Mouse (Mus musculus): ENCODE data around the gene Ankrd65.
A peak's percentile ranks its signal among the peaks of the same experiment; 100 is the strongest.
"Not testable (repeated sequence)": the region's sequence is repeated elsewhere in the genome, so short reads cannot be mapped to it uniquely, and the experiment has no call there.

The Ankrd65 gene

GRCm38 (mm10) chr4:155775855-155776254 is 14.4 kb upstream of the Ankrd65 start:
- no peak for DNase-seq

GRCm38 (mm10) chr4:155776704-155777335 is 13.4 kb upstream of the Ankrd65 start:
- no peak for DNase-seq

GRCm38 (mm10) chr4:155777816-155778215 is 12.4 kb upstream of the Ankrd65 start:
- DNase-seq, result no peak

GRCm38 (mm10) chr4:155779498-155779897 is 10.7 kb upstream of the Ankrd65 start:
- DNase-seq, result no peak

- DNase-seq, result no peak
Observed at GRCm38 (mm10) chr4:155780895-155781294, 9.3 kb upstream of the Ankrd65 start.

- DNase-seq, result no peak
Observed at GRCm38 (mm10) chr4:155783486-155784080, 6.7 kb upstream of the Ankrd65 start.

- DNase-seq, result peak; percentile 80
Observed at GRCm38 (mm10) chr4:155784081-155784701, 6.0 kb upstream of the Ankrd65 start.

GRCm38 (mm10) chr4:155785246-155785645 is 5.0 kb upstream of the Ankrd65 start:
- no peak for DNase-seq

- no peak for DNase-seq
Observed at GRCm38 (mm10) chr4:155785819-155786218, 4.4 kb upstream of the Ankrd65 start, which contains the start of gene Tmem88b. Gene Tmem88b (minus strand): TSS chr4:155785874.

GRCm38 (mm10) chr4:155788300-155788699 is 1.9 kb upstream of the Ankrd65 start:
- no peak for DNase-seq

GRCm38 (mm10) chr4:155788833-155789232 is 1.4 kb upstream of the Ankrd65 start:
- DNase-seq, result not testable (repeated sequence)

- no peak for DNase-seq
Observed at GRCm38 (mm10) chr4:155790650-155791161, 467 bp downstream of the Ankrd65 start.

GRCm38 (mm10) chr4:155791240-155791933 is 1.1 kb downstream of the Ankrd65 start:
- no peak for DNase-seq

- no peak for DNase-seq
Observed at GRCm38 (mm10) chr4:155793730-155794129, 3.5 kb downstream of the Ankrd65 start.

- DNase-seq, result no peak
Observed at GRCm38 (mm10) chr4:155802075-155802474, 11.8 kb downstream of the Ankrd65 start.

GRCm38 (mm10) chr4:155802741-155803339 is 12.6 kb downstream of the Ankrd65 start, which contains the start of gene Mrpl20:
Gene Mrpl20 (plus strand): TSS chr4:155802878.
- DNase-seq, result no peak

GRCm38 (mm10) chr4:155803340-155804041 is 13.3 kb downstream of the Ankrd65 start:
- DNase-seq, result peak; percentile 97

GRCm38 (mm10) chr4:155807841-155808240 is 17.6 kb downstream of the Ankrd65 start:
- DNase-seq, result no peak

GRCm38 (mm10) chr4:155811929-155812664 is 21.9 kb downstream of the Ankrd65 start, which contains the start of gene Ccnl2:
Gene Ccnl2 (plus strand): TSS chr4:155812489.
- DNase-seq, result peak; percentile 93

GRCm38 (mm10) chr4:155812665-155813181 is 22.5 kb downstream of the Ankrd65 start:
- DNase-seq, result peak; percentile 30

GRCm38 (mm10) chr4:155817533-155817932 is 27.3 kb downstream of the Ankrd65 start:
- DNase-seq, result no peak

Measured in lung, postnatal 14 days (tissue).